Mouse (Mus musculus): ENCODE measurements around the gene Slco2a1.
A peak's percentile ranks its signal among the peaks of the same experiment; 100 is the strongest.

The Slco2a1 gene

GRCm38 (mm10) chr9:103121546-103121945, 133.0 kb downstream of the Slco2a1 start:
- no peak for DNase-seq

- no peak for DNase-seq
These were observed 136.2 kb downstream of the Slco2a1 start for GRCm38 (mm10) chr9:103124746-103125145.

GRCm38 (mm10) chr9:103133493-103134124, 145.1 kb downstream of the Slco2a1 start:
- DNase-seq = no peak

GRCm38 (mm10) chr9:103134450-103135030, 146.0 kb downstream of the Slco2a1 start:
- DNase-seq = peak; percentile 58

GRCm38 (mm10) chr9:103139481-103139880, 151.0 kb downstream of the Slco2a1 start:
- no peak for DNase-seq

- DNase-seq = no peak
These were observed 151.9 kb downstream of the Slco2a1 start for GRCm38 (mm10) chr9:103140384-103140783.

- no peak for DNase-seq
These were observed 152.8 kb downstream of the Slco2a1 start for GRCm38 (mm10) chr9:103141266-103141665.

GRCm38 (mm10) chr9:103143881-103144280, 155.4 kb downstream of the Slco2a1 start:
- DNase-seq = no peak

- DNase-seq = no peak
These were observed 156.8 kb downstream of the Slco2a1 start for GRCm38 (mm10) chr9:103145351-103145750.

Measured in cerebellum, adult 11-12 months (tissue).